Mouse (Mus musculus) bone marrow macrophage, adult 2 months (primary cell): ENCODE measurements around the gene Klf1.

ENCODE experiments used
- CTCF ChIP-seq: IDR thresholded peaks from 2 replicates; pipeline ENCODE4 v1.5.1; 2012; ENCODE audit warnings: low read depth, mild to moderate bottlenecking, low read length, moderate library complexity
- POLR2A ChIP-seq: IDR thresholded peaks from 2 replicates; pipeline ENCODE4 v1.6.1; 2012; ENCODE audit warnings: mild to moderate bottlenecking, low read depth, low read length, borderline replicate concordance

DNA sequence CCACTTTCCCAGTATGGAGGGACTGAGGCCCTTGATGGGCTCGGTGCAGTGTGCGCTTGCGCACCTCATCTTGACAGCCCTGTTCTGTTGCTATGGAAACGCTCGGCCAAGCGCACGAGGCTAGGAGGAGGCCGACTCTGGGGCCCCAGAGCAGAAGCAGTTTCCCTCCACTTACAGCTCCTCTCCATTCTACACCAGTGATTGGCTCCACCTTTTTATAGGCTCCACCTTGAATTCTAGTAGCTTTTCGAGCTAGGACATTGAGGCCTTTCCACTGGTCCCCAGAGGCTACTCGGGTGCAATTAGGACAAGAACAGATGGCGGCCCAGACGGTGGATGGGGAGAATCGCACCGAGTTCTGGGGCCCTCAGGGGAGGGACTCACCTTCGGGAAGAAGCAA, 33.1 kb downstream of the Klf1 start:
- TF ChIP-seq CTCF: no peak
- no peak for TF ChIP-seq POLR2A
